Mouse (Mus musculus) midbrain, embryonic 12.5 days (tissue): Measurements from ENCODE around the gene Ttc7b. TPM values are rescaled to one million over a fixed set of nuclear protein-coding genes. Genes with fewer than 3 reads are reported as not detected.

Source experiments
- ATAC-seq: fragments of 200-750 bp; cut with Nextera tagmentation; 2 replicates; pipeline ENCODE4 v1.8.0; 2017; ENCODE audit warnings: low read depth, moderate TSS enrichment, moderate library complexity; ENCODE audit not compliant: low FRiP score
- H3K27ac ChIP-seq: fragments of 300-500 bp; sonication (generic); replicated peaks from 2 replicates; pipeline ENCODE4 v1.5.1; 2016; ENCODE audit warnings: mild to moderate bottlenecking
- H3K27me3 ChIP-seq: fragments of 300-500 bp; sonication (generic); 2 replicates; pipeline ENCODE4 v1.6.1; 2016; ENCODE audit warnings: mild to moderate bottlenecking
- H3K36me3 ChIP-seq: fragments of 300-500 bp; sonication (generic); 2 replicates; pipeline ENCODE4 v1.6.1; 2016
- H3K4me1 ChIP-seq: fragments of 300-500 bp; sonication (generic); 2 replicates; pipeline ENCODE4 v1.6.1; 2016
- H3K4me2 ChIP-seq: fragments of 300-500 bp; sonication (generic); replicated peaks from 2 replicates; pipeline ENCODE4 v1.6.1; 2016; ENCODE audit warnings: mild to moderate bottlenecking, moderate library complexity
- H3K4me3 ChIP-seq: fragments of 300-500 bp; sonication (generic); 2 replicates; pipeline ENCODE4 v1.5.1; 2016; ENCODE audit warnings: mild to moderate bottlenecking
- H3K9ac ChIP-seq: fragments of 300-500 bp; sonication (generic); replicated peaks from 2 replicates; pipeline ENCODE4 v1.6.1; 2016; ENCODE audit warnings: mild to moderate bottlenecking, moderate library complexity
- H3K9me3 ChIP-seq: fragments of 300-500 bp; sonication (generic); 2 replicates; pipeline ENCODE4 v1.6.1; 2016; ENCODE audit warnings: mild to moderate bottlenecking
- WGBS: fragments of 180-500 bp; shearing (Covaris S2); methylation state at CpG from one replicate; pipeline ENCODE4 v1.1.7; 2016; 5-methylcytosine and 5-hydroxymethylcytosine counted together
- polyA plus RNA-seq: library from polyadenylated mRNA; unstranded; fragments of >200 nt; fragmentation: Nextera tagmentation; extraction: Ambion mirVana; gene quantifications from 2 replicates; pipeline ENCODE4 v1.2.1, GENCODE M21; 2016

The Ttc7b gene
- polyA plus RNA-seq, 1 experiment from 2014 or later = 6.7 TPM

DNA sequence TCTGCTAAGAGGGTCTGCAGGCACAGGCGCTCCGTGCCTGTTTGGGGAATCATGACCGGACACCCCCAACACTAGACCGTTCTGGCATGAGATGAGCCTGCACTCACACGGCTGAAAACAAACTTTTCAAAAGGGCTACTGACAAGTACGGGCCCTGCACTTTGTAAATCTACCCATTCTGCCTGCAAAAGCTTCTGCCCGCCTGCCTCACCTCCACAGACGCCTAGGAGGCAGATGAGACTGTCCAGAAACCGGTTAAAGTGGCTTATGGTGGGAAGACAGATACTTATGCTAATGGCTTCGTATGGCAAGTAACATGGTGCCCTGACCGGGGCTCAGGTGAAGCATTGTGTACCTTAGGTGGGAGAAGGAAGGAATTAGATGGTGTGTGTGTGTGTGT lies 16.5 kb upstream of the Ttc7b start:
- Histone ChIP-seq H3K27ac (no peak overlapping the region), H3K9me3 (no peaks in the 10 kb centered on the region), H3K27me3 (no peaks in the 10 kb centered on the region), H3K4me3 (no peak overlapping the region), H3K36me3 (no peaks in the 10 kb centered on the region), H3K4me1 (0 out of 2 replicates have a peak, but pooled peaks cover 9% of the 10 kb centered on the region), H3K9ac (no peak overlapping the region), H3K4me2 (no peak overlapping the region)
- WGBS = 86% methylated on average over 11 of the region's 11 CpGs
- no peak for ATAC-seq

DNA sequence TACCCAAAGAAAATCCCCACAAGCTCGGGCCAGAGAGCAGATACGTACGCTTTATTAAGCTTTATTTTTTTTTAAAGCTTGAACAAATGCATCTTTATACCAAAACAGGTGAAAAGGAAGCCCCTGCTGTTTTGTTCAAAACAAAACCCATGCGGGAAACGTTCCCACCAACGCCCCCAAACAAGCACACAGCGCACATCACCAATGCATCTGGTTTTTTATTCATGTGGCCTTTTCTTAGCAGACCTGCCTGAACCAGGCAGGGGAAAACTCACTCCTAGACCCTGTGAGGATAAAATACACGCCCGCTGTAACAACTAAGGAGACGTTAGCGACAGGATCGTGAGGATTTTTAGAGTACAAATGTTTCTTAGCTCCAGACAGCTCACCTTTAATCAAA lies 14.4 kb upstream of the Ttc7b start:
- 0 out of 2 replicates have a peak, but pooled peaks cover 9% of the 10 kb centered on the region for H3K4me1 ChIP-seq
- WGBS = 64% methylated on average over 12 of the region's 12 CpGs
- H3K27me3 ChIP-seq = no peaks in the 10 kb centered on the region
- no peak for ATAC-seq
- no peaks in the 10 kb centered on the region for H3K9me3 ChIP-seq
- H3K4me2 ChIP-seq = no peak overlapping the region
- H3K27ac ChIP-seq = no peak overlapping the region
- no peak overlapping the region for H3K4me3 ChIP-seq
- no peaks in the 10 kb centered on the region for H3K36me3 ChIP-seq
- H3K9ac ChIP-seq = no peak overlapping the region

GRCm38 (mm10) chr12:100534028-100534427 lies 13.4 kb upstream of the Ttc7b start:
- WGBS = 38% methylated on average over 3 of the region's 3 CpGs
- Histone ChIP-seq H3K9ac (no peak overlapping the region), H3K4me1 (peaks cover 13% of the 10 kb centered on the region), H3K27me3 (no peaks in the 10 kb centered on the region), H3K9me3 (no peaks in the 10 kb centered on the region), H3K4me2 (no peak overlapping the region), H3K27ac (no peak overlapping the region), H3K4me3 (no peak overlapping the region), H3K36me3 (no peaks in the 10 kb centered on the region)
- ATAC-seq = no peak

DNA sequence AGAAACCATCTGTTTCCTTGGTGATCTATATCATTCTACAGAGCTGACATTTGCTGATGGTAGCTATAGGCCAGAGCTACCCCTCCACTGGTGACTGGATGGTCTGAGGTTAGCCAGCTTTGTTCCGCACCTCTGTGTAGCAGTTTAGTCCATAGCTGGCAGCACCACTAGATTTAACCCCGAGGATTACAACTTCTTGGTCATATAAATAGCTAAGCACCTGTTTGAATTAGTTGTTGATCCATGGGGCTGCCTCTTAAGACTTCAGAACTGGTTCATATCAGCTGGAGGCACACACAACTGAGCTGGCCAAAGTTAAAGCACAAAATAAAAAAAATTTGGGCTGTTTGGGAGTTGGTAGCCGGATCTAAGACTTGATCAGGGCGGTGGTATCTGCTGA lies 12.6 kb upstream of the Ttc7b start:
- no peak for ATAC-seq
- H3K27ac ChIP-seq = no peak overlapping the region
- H3K4me1 ChIP-seq = peaks cover 18% of the 10 kb centered on the region
- H3K9ac ChIP-seq = no peak overlapping the region
- 87% methylated on average over 4 of the region's 4 CpGs for WGBS
- H3K9me3 ChIP-seq = no peaks in the 10 kb centered on the region
- H3K4me3 ChIP-seq = no peak overlapping the region
- no peaks in the 10 kb centered on the region for H3K27me3 ChIP-seq
- no peak overlapping the region for H3K4me2 ChIP-seq
- no peaks in the 10 kb centered on the region for H3K36me3 ChIP-seq

DNA sequence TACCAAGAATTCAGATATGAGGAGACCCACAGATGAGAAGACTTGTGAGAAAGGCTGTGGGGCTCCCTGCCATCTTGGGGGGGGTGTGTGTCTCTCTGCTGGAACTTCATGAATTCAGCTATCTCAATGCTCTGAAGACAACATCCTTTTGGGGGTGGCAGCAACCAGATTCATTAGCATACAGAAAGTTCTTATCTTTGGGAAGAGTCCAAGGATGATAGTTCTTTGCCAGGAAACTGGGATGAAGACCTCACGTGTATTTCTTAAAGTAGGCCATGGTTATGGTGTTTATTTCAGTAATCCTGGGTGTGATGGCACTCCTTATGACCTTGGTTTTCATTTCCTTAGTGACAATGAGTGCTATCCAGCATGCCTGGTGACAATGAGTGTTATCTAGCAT lies 11.1 kb upstream of the Ttc7b start:
- no peak overlapping the region for H3K9ac ChIP-seq
- WGBS = 86% methylated on average over 1 of the region's 1 CpGs
- no peak for ATAC-seq
- no peak overlapping the region for H3K4me3 ChIP-seq
- H3K27ac ChIP-seq = no peak overlapping the region
- no peaks in the 10 kb centered on the region for H3K36me3 ChIP-seq
- H3K27me3 ChIP-seq = no peaks in the 10 kb centered on the region
- H3K9me3 ChIP-seq = no peaks in the 10 kb centered on the region
- peaks cover 29% of the 10 kb centered on the region for H3K4me1 ChIP-seq
- H3K4me2 ChIP-seq = no peak overlapping the region

- H3K4me3 ChIP-seq = no peak overlapping the region
- no peaks in the 10 kb centered on the region for H3K36me3 ChIP-seq
- no peaks in the 10 kb centered on the region for H3K9me3 ChIP-seq
- WGBS = 90% methylated on average over 5 of the region's 5 CpGs
- H3K9ac ChIP-seq = no peak overlapping the region
- no peak overlapping the region for H3K27ac ChIP-seq
- ATAC-seq = no peak
- H3K4me2 ChIP-seq = no peak overlapping the region
- H3K27me3 ChIP-seq = no peaks in the 10 kb centered on the region
- H3K4me1 ChIP-seq = peaks cover 29% of the 10 kb centered on the region
Measured at GRCm38 (mm10) chr12:100530871-100531270, 10.2 kb upstream of the Ttc7b start.

- H3K27me3 ChIP-seq = no peaks in the 10 kb centered on the region
- no peak overlapping the region for H3K4me3 ChIP-seq
- ATAC-seq = no peak
- no peaks in the 10 kb centered on the region for H3K36me3 ChIP-seq
- no peak overlapping the region for H3K9ac ChIP-seq
- no peak overlapping the region for H3K4me2 ChIP-seq
- peaks cover 27% of the 10 kb centered on the region for H3K4me1 ChIP-seq
- no peaks in the 10 kb centered on the region for H3K9me3 ChIP-seq
- H3K27ac ChIP-seq = no peak overlapping the region
- WGBS = 72% methylated on average over 5 of the region's 5 CpGs
Measured at GRCm38 (mm10) chr12:100529651-100530050, 9.0 kb upstream of the Ttc7b start.

GRCm38 (mm10) chr12:100529172-100529571 lies 8.5 kb upstream of the Ttc7b start:
- no peak overlapping the region for H3K4me3 ChIP-seq
- H3K27ac ChIP-seq = no peak overlapping the region
- no peak overlapping the region for H3K4me2 ChIP-seq
- no peak for ATAC-seq
- H3K27me3 ChIP-seq = no peaks in the 10 kb centered on the region
- H3K36me3 ChIP-seq = no peaks in the 10 kb centered on the region
- 27% methylated on average over 8 of the region's 8 CpGs for WGBS
- H3K4me1 ChIP-seq = peaks cover 23% of the 10 kb centered on the region
- H3K9ac ChIP-seq = no peak overlapping the region
- no peaks in the 10 kb centered on the region for H3K9me3 ChIP-seq

GRCm38 (mm10) chr12:100528246-100528645 lies 7.6 kb upstream of the Ttc7b start:
- no peak overlapping the region for H3K4me3 ChIP-seq
- H3K36me3 ChIP-seq = no peaks in the 10 kb centered on the region
- peak overlapping the region; percentile 46 for H3K4me2 ChIP-seq
- ATAC-seq = peak; percentile 35; the same call in 1 of the 2 replicates
- H3K4me1 ChIP-seq = peaks cover 20% of the 10 kb centered on the region
- H3K27me3 ChIP-seq = no peaks in the 10 kb centered on the region
- no peaks in the 10 kb centered on the region for H3K9me3 ChIP-seq
- WGBS = 64% methylated on average over 3 of the region's 3 CpGs
- no peak overlapping the region for H3K27ac ChIP-seq
- H3K9ac ChIP-seq = no peak overlapping the region

DNA sequence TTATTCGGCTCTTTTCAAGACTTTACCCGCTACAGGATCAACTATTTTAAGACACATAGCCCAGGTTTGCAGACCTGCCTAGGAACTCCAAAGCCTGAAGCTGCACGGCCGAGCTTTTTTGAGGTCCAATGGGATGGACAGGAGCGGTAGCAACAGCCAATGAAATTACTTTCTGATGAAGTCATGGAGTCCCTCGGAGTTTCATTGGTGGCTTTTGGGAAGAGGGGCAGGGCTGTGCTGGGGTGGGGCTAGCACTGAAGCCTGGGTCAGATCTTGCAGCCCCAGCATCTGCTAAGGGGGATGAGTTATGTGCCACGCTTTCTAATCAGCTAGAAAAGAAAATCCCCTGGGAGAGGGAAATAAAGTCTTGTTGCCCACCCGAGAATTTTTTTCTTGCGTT lies 7.1 kb upstream of the Ttc7b start:
- Histone ChIP-seq H3K27ac (no peak overlapping the region), H3K4me3 (peak overlapping the region; percentile 18; the same call in 1 of the 2 replicates), H3K27me3 (no peaks in the 10 kb centered on the region; the same call in 1 of the 2 replicates), H3K9me3 (no peaks in the 10 kb centered on the region), H3K36me3 (no peaks in the 10 kb centered on the region), H3K4me1 (peaks cover 20% of the 10 kb centered on the region), H3K4me2 (peak overlapping the region; percentile 46), H3K9ac (no peak overlapping the region)
- peak; percentile 99 for ATAC-seq
- 5% methylated on average over 9 of the region's 9 CpGs for WGBS

DNA sequence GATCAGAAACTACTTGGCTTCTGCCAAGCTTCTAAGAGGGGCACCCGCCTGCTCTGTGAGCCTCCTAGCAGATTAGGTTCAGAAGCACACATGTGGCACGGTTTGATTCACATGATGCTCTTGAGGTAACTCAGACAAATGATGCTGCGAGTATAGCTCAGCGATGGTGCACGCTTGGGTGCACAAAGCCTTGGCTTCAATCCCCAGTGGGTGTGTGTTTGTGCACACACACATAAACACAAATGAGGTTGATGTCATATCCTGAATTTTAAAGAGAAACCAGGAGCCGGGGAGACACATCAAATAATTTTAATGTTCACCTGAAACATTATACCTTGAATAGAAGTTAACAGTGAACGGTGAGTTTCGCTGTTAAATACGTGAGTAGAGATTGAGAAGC lies 6.6 kb upstream of the Ttc7b start:
- Histone ChIP-seq H3K4me1 (peaks cover 20% of the 10 kb centered on the region), H3K9ac (no peak overlapping the region), H3K27ac (no peak overlapping the region), H3K4me3 (peak overlapping the region; percentile 18; the same call in 1 of the 2 replicates), H3K4me2 (peak overlapping the region; percentile 46), H3K9me3 (no peaks in the 10 kb centered on the region), H3K27me3 (no peaks in the 10 kb centered on the region; the same call in 1 of the 2 replicates), H3K36me3 (no peaks in the 10 kb centered on the region)
- 69% methylated on average over 9 of the region's 9 CpGs for WGBS
- ATAC-seq = no peak

GRCm38 (mm10) chr12:100525939-100526338 lies 5.3 kb upstream of the Ttc7b start:
- H3K4me3 ChIP-seq = no peak overlapping the region
- no peak overlapping the region for H3K27ac ChIP-seq
- no peak overlapping the region for H3K9ac ChIP-seq
- no peaks in the 10 kb centered on the region for H3K9me3 ChIP-seq
- no peak overlapping the region for H3K4me2 ChIP-seq
- H3K36me3 ChIP-seq = no peaks in the 10 kb centered on the region
- H3K4me1 ChIP-seq = peaks cover 20% of the 10 kb centered on the region
- H3K27me3 ChIP-seq = no peaks in the 10 kb centered on the region; the same call in 1 of the 2 replicates
- no peak for ATAC-seq
- 67% methylated on average over 1 of the region's 1 CpGs for WGBS
